Mouse (Mus musculus) WW6 (cell line): ENCODE measurements around the gene Vegfa.

Experiments used
- DNase-seq: peaks from one replicate; pipeline ENCODE4 v3.0.0-alpha.2; 2013; ENCODE audit warnings: low read depth, low spot score

Gene Vegfa

DNA sequence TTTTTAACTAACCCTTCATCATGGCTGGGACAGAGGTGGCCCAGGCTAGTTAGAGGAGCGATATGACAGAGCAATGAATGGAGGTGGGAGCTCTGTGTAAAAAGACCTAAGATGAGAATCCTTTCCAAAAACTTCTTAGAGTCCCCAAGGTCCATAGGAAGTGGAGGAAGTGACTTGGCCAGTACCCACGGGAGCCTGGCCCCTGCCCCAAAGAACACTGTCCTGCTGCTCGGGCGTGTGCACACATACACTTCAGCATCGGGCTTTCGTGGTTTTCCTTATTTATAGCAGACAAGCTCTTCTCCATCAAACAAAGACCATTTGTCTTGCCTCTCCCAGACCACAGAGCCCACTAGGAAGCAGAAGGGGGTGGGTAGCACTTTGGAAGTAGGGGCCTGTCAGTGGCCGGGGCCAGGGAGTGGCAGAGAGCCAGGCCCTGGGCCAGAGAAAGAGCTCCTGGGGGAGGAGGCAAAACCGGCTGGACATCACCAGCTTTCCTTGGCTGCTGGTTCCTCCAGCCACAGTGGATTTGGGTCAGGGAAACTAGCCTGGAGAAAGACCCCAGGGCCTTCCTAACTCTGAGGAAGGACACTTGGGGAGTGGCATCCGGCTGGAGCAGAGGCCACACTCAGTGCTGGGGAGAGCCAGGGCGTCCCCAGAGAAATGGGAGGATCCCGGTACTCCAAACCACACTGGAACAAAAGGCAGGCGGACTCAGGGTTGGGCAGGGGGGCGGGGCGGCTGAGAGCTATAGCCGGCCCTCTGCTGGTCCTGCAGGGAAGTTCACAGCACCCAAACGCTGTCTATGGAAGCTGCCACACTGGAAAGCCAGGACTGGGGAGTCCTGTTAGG, 4.9 kb downstream of the Vegfa start:
- DNase-seq, result peak; percentile 60

- no peak for DNase-seq
Measured at GRCm38 (mm10) chr17:46025927-46026668, 6.1 kb downstream of the Vegfa start.

DNA sequence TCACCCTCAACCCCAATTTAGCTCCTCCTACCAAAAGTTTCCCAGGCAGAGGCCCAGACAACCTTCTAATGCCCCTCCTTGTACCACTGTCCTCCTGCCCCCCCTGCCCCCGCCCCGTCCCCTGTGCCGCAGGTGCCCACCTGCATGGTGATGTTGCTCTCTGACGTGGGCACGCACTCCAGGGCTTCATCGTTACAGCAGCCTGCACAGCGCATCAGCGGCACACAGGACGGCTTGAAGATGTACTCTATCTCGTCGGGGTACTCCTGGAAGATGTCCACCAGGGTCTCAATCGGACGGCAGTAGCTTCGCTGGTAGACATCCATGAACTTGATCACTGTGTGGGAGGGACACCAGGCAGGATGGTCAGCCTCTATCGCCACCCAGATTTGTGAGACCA, 7.0 kb downstream of the Vegfa start:
- DNase-seq, result no peak

- DNase-seq, result no peak
Measured at GRCm38 (mm10) chr17:46024192-46024591, 8.0 kb downstream of the Vegfa start.

DNA sequence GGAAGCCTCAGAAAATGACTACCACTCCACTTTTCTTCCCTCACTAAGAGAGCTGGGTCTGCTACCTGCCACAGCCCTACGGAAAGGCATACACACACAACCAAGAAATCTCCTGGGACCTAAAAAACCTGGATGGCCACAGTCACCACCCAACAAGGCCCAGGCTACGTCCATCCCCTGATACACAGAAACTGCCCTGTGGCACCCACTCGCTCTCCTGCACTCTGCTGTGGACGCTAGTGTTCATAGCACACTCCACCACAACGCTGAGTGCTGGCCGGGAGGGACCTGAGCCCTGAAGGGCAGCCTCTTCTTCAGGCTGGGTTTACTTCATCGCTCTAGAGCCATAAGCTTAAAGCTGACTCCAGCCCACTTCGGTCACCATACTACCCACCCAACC, 8.6 kb downstream of the Vegfa start:
- DNase-seq, result no peak

DNA sequence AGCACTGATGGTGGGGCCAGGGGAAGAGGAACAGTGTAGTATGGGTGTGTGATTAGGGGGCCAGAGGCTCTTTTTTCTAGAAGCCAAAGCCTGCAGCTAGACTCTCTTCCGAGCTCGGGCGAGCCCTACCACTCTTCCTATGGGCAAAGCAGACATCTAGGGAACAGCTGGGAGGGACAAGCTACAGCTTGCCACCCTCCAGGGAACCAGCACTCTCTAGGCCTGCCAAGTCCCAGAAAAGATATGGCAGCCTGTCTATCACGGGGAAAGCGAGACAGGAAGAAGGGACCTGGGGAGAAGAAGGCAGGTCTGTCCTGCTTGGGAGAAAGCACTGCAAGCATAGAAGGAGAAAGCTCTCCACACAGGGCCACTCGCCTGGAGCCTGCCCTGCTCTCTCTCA, 9.2 kb downstream of the Vegfa start:
- DNase-seq, result no peak

DNA sequence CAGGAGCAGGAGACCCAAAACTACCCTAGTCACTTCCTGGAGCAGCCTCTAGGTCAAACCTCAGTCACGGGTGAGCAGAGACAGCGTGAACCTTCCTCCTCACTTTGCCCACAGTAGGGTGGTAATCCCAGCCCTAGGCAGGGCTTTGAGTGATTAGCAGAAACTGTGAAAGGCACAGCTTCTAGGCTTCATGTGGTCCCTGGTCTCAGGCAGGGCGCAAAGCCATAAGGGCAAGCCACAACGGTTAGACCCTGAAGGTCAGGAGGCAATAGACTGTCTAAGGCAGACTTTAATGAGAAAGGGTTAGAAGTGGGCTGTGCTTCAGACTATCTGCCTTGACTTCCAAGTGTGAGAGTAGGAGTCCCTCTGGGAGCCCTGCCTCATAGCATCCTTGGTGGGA, 9.7 kb downstream of the Vegfa start:
- DNase-seq, result no peak

- DNase-seq, result no peak
Measured at GRCm38 (mm10) chr17:46021760-46022159, 10.4 kb downstream of the Vegfa start.

- DNase-seq, result no peak
Measured at GRCm38 (mm10) chr17:46021173-46021572, 11.0 kb downstream of the Vegfa start.

DNA sequence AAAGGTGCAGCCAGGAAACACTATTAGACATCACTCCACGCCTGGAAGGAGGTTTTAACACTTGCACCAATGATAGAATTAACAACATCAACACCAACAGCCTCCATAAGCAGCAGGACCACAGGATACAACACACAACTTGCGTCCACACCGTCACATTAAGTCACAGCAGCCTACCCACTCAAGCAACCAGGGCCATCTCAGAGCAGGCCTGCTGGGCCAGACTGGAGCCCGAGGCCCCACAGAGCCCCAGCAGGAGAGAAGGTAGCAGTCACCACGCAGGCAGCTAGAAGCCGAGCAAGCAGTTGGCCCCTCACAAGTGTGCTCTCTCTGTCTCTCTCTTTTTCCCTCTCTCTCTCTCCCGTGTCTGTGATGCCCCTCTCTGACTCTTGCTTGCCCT, 11.6 kb downstream of the Vegfa start:
- DNase-seq, result no peak

DNA sequence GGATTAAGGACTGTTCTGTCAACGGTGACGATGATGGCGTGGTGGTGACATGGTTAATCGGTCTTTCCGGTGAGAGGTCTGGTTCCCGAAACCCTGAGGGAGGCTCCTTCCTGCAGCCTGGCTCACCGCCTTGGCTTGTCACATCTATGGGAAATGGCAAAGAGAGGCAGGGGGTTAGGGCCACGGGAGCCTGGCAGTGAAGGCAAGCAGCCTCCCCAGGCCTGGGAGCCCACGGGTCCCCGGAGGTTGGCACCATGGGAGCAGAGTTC, 13.5 kb downstream of the Vegfa start:
- DNase-seq, result no peak

GRCm38 (mm10) chr17:46017946-46018735, 14.0 kb downstream of the Vegfa start:
- DNase-seq, result no peak

DNA sequence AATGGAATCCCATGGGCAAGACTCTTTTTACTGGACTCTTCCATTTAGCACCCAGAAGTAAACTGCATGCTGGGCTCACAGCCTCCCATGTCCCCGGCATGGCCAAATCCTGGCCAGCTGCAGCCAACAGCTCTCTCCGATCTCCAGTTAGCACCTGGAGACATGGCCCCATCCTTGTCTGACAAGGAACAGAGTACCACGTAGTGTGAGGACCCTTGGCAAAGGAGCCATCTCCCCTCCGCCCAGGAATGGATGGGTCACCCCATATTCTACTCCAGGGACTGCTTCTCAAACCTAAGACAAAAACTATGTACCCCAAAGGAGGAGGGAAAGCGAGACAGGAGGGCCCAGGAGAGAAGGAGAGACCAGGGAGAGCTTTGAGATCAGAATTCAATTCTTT, 15.6 kb downstream of the Vegfa start:
- DNase-seq, result no peak

DNA sequence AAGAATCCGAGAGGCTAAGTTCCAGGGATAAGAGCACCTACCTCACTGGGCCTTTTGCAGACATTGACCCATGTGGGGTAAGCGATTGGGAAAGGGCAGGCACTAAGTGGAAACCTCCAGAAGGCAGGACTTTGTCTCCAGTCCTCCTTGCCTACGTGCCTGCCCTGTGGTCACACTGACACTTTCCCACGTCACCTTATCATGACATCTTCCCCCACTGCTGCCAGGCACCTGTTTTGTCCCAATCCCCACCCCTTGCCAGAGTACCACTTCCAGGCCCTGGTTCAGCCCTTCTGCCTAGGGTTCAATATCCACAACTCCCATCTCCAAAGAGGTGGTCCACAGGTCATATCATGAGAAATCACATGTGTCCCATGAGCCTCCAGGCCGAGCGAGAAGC, 16.2 kb downstream of the Vegfa start:
- DNase-seq, result no peak

- no peak for DNase-seq
Measured at GRCm38 (mm10) chr17:46014935-46015334, 17.2 kb downstream of the Vegfa start.

DNA sequence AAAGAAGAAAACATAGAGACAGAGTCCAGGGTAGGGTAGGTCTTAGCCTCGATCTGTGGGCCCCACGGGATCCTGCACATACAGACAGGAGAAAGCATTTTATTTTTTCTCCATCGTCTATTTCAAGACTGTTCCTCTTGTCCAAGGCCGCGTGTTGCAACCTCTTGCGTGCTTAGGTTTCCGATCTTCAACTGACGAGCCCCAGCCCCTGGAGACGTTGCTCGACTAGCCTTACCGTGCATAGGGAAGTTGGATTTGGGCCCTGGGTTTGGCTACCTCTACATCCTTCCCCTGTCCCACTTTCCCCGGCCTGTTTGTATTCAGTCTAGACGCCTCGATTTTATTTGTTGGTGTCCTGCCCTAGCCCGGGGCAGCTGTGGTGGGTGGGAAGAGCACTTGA, 18.6 kb downstream of the Vegfa start:
- no peak for DNase-seq

- no peak for DNase-seq
Measured at GRCm38 (mm10) chr17:46012211-46012610, 20.0 kb downstream of the Vegfa start.

- no peak for DNase-seq
Measured at GRCm38 (mm10) chr17:46010462-46010861, 21.7 kb downstream of the Vegfa start.

GRCm38 (mm10) chr17:46009182-46009581, 23.0 kb downstream of the Vegfa start:
- no peak for DNase-seq

DNA sequence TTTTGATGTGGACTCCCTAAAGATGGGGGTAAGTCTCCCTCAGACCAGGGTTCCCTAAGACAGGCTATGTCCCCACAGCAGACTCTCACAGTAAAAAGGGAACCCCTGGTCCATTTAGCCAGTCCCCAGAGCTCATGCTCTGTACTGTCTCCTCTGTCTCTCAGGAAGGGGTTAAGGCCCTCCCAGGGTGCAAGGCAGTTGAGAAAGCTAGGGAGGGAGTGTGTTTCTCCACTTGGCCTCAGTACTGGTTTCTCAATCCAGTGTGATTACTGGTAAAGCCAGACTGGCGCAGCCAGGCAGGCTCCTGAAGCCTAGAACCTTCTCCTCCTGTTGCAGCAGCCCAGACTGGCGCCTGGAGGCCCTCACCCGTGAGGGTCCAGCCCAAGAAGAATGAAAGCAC, 26.7 kb downstream of the Vegfa start:
- DNase-seq, result no peak

DNA sequence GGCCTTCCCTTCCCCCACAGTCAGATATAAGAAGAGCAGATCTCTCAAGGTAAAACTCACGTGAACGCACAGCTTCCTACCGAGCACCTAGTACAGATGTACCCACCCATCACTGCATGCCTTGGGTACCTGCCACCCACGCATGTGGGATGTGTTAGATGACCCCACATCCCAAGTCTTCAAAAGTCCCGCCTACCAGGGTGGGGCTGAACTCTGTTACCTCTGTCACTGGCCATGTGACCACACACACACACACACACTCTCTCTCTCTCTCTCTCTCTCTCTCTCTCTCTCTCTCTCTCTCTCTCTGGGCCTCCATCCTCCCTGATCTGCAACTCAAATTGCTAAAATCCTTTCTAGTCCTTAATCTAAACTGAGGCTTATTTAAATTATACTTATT, 27.7 kb downstream of the Vegfa start:
- DNase-seq, result no peak

DNA sequence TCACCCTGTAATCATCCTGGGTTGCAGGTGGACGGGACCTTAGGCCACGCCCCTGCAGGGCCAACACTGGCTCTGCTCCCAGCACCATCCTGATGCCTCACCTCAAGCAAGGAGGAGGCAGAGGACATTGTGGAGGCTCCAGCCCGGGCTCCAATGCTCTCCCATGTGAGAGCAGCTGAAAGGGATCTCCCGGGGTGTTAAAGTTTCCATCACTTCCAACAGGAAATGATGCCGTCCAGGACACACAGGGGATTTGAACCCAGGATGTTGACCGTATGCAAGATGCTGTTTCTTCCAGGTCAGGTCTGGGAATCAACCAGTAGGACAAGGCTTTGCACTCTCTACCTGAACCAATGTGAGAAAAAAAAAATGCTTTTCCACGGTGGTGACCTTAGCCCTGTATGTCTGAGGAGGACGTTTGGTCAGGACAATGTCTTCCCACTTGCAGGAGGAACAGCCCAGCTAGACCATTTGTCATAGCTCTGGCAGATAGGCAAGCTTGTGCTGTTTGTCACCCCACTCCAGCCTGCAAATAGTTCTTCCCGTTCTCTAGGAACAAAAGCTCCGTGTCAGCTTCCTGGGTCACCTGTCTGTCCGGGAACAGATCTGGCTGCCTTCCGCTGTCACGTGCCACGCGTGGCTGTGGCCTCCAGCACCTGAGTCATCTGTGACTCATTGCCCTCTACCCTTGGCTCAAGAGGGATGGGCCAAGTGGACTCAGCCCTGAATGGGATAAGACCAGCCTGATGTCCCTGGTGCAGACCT, 28.3 kb downstream of the Vegfa start:
- no peak for DNase-seq
